Mouse (Mus musculus) frontal cortex, postnatal 10 days (tissue): Measurements from ENCODE around the gene Arl4a.
A peak's percentile ranks its signal among the peaks of the same experiment; 100 is the strongest.

Experiments
- DNase-seq, 2 experiments: peaks; one replicate each; pipeline ENCODE4 v3.0.0; 2022; ENCODE audit warnings: low spot score in 2 of 2, mixed read lengths in 1 of 2

Arl4a gene

GRCm38 (mm10) chr12:39959166-39959565, 78.7 kb downstream of the Arl4a start:
- DNase-seq = no peak

DNA sequence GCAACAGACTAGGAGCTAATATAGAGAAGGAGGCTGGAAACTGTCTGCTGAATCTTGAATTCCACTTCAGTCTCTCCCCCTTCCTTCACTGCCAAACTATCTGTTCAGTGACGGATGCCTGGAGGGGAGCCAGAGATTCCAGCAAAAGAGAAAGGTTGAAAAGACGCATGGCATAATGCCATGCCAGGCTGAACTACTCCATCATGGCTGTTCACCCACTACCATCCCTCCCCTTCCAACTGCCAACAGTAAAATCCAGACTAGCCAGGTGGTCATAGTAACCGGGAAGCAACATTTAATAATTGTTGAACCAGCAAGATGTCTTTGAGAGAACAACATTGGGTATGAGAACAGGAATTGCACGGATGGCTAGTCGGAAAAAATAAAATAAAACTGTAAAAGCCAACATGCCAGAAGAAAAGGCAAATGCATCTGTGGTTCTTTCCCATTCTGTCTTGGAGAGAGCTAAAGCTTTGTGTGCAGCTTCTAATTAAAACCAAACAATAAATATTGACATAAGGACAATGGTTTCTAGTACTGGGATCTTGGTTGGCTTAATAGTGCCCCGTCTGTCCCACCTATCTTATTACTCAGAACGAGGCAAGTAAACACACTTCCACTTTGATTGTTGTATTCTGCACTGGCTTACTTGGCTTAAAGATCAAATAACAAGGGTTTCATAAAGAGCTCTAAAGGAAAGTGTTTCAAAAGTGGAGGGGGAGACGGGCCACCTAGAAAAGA, 79.7 kb downstream of the Arl4a start:
- DNase-seq = peak; percentile 33 to 46

- DNase-seq = peak; percentile 58 to 59
Observed at GRCm38 (mm10) chr12:39956396-39956795, 81.4 kb downstream of the Arl4a start.
